Mouse (Mus musculus) spleen, embryonic (tissue): ENCODE results near the gene Gm12216.

Experiments
- CTCF ChIA-PET: fragments of 350-600 bp; sonication (Branson Sonifier 250); formaldehyde crosslinking; loops from one replicate; lab custom pipeline; 2022; lab: Charles Lee

Gm12216 gene

GRCm38 (mm10) chr11:53796409-53797151, 62.5 kb downstream of the Gm12216 start:
- CTCF ChIA-PET = interaction anchor here (1.1 kb wide), 1 partner anchor 9 kb away, joined by 3 read pairs; no protein-coding TSS in a partner anchor

- CTCF ChIA-PET = interaction anchor here (0.6 to 1.1 kb wide), 2 partner anchors 8 to 18 kb away, joined by 3 to 9 read pairs; no protein-coding TSS in a partner anchor
Observed at GRCm38 (mm10) chr11:53795813-53796212, 63.2 kb downstream of the Gm12216 start.

- CTCF ChIA-PET = interaction anchor here (0.5 kb wide), 1 partner anchor 40 kb away, joined by 4 read pairs; no protein-coding TSS in a partner anchor
Observed at GRCm38 (mm10) chr11:53794671-53795557, 64.1 kb downstream of the Gm12216 start.

- CTCF ChIA-PET = no interaction called here
Observed at GRCm38 (mm10) chr11:53794015-53794414, 65.0 kb downstream of the Gm12216 start.

GRCm38 (mm10) chr11:53792986-53793385, 66.1 kb downstream of the Gm12216 start:
- CTCF ChIA-PET = no interaction called here

GRCm38 (mm10) chr11:53789277-53789676, 69.8 kb downstream of the Gm12216 start:
- CTCF ChIA-PET = interaction anchor here (0.6 kb wide), 1 partner anchor 82 kb away, joined by 3 read pairs; the partner anchor contains the start of gene Rad50

- CTCF ChIA-PET = interaction anchor here (0.7 to 0.9 kb wide), 2 partner anchors 8 to 490 kb away, joined by 3 to 19 read pairs; no protein-coding TSS in a partner anchor
Observed at GRCm38 (mm10) chr11:53788196-53788595, 70.9 kb downstream of the Gm12216 start.

GRCm38 (mm10) chr11:53786058-53787031, 72.7 kb downstream of the Gm12216 start:
- CTCF ChIA-PET = interaction anchor here (0.5 to 0.7 kb wide), 2 partner anchors 14 to 65 kb away, joined by 5 to 10 read pairs; no protein-coding TSS in a partner anchor

GRCm38 (mm10) chr11:53785311-53785936, 73.6 kb downstream of the Gm12216 start:
- CTCF ChIA-PET = no interaction called here

GRCm38 (mm10) chr11:53783288-53783687, 75.8 kb downstream of the Gm12216 start:
- CTCF ChIA-PET = interaction anchor here (0.6 kb wide), 1 partner anchor 8 kb away, joined by 5 read pairs; no protein-coding TSS in a partner anchor

- CTCF ChIA-PET = no interaction called here
Observed at GRCm38 (mm10) chr11:53781964-53782363, 77.1 kb downstream of the Gm12216 start.

GRCm38 (mm10) chr11:53781201-53781775, 77.8 kb downstream of the Gm12216 start:
- CTCF ChIA-PET = no interaction called here

GRCm38 (mm10) chr11:53780262-53780661, 78.8 kb downstream of the Gm12216 start:
- CTCF ChIA-PET = interaction anchor here (0.6 kb wide), 1 partner anchor 17 kb away, joined by 4 read pairs; no protein-coding TSS in a partner anchor

GRCm38 (mm10) chr11:53779808-53780207, 79.2 kb downstream of the Gm12216 start:
- CTCF ChIA-PET = interaction anchor here (0.6 kb wide), 1 partner anchor 16 kb away, joined by 4 read pairs; no protein-coding TSS in a partner anchor

GRCm38 (mm10) chr11:53778455-53778854, 80.6 kb downstream of the Gm12216 start:
- CTCF ChIA-PET = no interaction called here

GRCm38 (mm10) chr11:53777736-53778135, 81.3 kb downstream of the Gm12216 start:
- CTCF ChIA-PET = no interaction called here

- CTCF ChIA-PET = no interaction called here
Observed at GRCm38 (mm10) chr11:53774659-53775255, 84.3 kb downstream of the Gm12216 start.

GRCm38 (mm10) chr11:53773641-53774360, 85.3 kb downstream of the Gm12216 start:
- CTCF ChIA-PET = no interaction called here
